Mouse (Mus musculus) embryo, embryonic 11.5 days (tissue): ENCODE results near the gene Qrsl1.
"Not testable (repeated sequence)": the region's sequence is repeated elsewhere in the genome, so short reads cannot be mapped to it uniquely, and the experiment has no call there.

Source experiments
- DNase-seq: peaks from one replicate; pipeline ENCODE4 v3.0.0-alpha.2; 2012; ENCODE audit warnings: low read depth, low spot score

Qrsl1 gene

DNA sequence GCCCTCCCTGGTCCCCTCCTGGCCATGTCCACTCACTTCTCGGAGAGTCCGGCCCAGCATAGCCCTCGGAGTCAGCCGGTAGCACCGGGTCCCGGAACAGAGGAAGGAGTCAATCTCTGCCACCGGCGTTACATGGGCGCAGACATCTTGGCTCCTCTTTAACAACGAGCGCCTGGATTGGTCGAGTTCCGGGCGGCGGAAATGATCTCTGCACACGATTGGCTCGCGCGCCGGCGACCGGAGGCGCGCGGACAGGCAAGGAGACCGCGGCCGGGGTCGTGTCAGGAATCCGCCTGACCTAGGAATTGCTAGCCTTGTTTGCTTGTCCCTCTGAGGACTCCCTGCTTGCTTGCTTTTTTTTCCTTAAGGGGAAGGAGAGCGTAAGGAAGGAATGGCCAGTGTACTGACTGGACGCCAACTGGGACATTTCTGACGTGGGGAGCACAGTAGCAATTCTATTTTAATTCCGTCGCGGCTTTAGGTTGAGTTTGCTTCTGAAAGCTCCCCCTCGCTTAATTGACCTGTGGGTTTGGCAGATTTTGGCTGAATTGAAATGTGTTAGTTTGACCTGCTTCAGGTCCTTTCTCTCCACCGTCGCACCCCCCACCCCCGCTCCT lies at the start of gene Qrsl1, which contains the start of gene Rtn4ip1:
TSS of gene Qrsl1 (minus strand) at position 168 of the 617 bp plus-strand sequence.
TSS of gene Rtn4ip1 (plus strand) at position 230 of the 617 bp plus-strand sequence.
- DNase-seq = peak; percentile 88

DNA sequence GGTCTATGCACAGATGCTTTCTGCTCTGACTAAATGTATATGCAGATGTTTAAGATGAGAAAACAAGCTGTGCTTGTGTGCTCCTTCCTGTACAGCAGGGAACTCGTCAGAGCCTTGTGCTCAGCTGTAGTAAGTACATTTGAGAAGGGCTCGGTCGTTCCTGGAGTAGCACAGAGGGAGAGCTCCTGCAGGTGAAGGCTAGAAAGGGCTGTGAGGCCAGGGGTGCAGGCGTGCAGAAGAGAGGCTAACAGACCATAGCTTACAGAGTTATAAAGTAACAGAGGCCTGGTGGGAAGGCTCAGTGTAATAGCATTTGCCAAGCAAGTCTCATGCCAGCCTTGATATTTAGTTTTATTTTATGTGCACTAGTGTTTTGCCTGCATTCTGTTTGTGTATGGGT lies 43.9 kb upstream of the Qrsl1 start:
- DNase-seq = no peak

DNA sequence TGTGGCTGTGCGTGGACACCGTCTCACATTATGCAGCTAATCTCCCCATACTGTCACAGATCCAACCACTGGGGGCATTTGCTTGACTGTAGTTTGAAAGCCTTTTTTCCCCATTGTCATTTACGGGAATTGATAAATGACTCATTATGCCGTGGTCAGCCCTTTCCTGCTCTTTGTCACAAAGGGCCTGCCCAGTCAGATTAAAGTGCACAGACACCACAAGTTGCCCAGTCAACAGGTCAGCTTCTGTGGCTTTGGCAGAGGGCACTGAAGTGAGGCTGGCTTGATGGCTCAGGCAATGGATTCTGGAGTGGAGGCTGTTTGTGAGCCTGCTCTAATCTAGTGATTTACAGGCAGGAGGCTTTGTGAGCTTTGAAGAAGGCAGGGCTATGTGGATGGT lies 42.2 kb upstream of the Qrsl1 start:
- DNase-seq = no peak

DNA sequence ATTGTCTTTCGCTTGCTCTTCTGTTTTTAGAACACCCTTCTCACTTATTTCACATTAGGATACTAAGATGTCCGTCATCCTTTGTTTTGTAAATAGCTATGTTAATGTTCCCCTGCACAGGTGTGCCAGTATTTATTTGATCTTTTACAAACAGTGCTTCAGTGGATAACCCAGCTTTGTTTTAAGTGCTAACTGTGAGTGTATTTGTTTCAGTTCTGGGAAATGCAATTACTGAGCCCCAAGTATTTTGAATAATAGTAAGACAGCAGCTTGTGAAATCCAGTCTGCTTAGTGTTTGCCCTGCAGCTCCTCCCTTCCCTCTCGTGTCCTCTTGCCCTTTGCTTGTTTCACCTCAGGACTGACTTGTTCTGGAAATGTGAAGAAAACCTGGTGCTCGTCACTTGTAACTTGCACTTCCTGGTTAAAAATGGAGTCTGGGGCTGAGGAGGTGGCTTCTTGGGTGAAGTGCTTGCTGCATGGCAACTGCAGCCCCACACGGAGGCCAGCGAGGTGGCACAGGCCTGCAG lies 37.7 kb upstream of the Qrsl1 start:
- no peak for DNase-seq

DNA sequence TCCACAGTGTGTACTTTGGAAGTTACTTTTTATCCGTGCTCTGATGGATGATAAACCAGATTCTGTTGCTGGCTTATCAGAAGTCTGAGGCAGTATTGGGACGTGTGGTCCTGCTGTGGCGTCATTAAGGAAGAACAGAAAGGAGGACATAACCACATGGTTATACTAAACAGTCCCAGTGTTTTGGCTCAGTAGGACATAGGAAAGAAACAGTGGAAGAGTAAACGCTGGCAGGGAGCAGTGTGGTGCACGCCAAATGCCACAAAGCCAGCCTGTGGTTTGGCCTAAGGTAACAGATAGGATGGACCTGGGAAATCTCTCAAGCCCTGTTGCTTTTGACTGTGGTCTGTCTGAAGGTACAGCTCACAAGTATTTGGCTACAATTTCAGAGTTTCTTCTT lies 27.1 kb upstream of the Qrsl1 start:
- no peak for DNase-seq

DNA sequence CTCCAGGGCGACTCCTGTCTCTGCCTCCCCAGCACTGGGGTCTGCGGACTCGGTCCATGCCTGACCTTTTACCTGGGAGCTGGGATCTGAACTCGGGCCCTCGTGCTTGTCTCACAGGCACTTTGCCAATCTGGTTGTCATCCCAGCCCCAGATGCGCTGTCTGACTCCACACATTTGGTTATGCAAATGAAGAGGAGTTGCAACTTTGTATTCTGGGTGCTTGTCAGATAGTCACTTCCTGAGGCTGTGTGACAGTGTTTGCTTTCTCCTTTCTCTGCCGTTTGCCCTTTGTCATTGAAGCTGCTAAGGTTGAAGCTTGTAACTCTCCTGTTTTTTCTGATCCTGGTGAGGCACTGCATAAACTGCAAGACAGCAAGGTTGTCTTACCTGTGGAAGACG lies 26.2 kb upstream of the Qrsl1 start:
- DNase-seq = no peak

DNA sequence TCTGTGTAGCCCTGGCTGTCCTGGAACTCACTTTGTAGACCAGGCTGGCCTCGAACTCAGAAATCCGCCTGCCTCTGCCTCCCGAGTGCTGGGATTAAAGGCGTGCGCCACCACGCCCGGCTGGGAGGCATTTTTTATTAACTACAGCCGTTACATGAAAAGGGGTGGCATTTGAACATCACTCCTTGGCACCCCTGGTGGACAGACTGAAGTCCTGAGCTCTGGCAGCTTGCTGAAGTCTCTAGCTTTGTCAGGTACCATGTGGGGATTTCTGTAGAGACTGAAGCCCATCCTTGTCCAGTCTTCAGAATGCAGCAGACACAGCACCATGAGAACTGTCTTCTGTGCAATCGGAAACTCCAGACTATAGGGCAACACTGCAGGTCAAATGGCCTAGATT lies 24.2 kb upstream of the Qrsl1 start:
- not testable (repeated sequence) for DNase-seq

DNA sequence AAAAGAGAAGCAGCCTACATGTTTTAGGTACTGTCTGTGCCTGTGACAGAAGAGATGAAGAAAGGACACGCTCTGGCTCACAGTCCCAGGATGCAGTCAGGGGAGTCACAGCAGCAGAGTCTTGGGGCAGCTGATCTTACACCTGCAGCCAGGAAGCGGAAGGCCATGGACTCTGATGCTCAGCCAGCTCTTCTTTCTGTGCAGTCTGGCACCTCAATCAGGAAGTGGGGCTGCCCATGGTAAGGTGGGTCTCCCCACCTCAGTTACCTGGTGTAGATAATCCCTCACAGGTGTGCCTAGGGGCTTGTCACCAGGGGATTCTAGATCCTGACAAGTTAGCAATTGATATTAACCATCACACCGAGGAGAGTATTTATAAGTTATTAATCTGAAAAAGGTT lies 21.6 kb upstream of the Qrsl1 start:
- no peak for DNase-seq

DNA sequence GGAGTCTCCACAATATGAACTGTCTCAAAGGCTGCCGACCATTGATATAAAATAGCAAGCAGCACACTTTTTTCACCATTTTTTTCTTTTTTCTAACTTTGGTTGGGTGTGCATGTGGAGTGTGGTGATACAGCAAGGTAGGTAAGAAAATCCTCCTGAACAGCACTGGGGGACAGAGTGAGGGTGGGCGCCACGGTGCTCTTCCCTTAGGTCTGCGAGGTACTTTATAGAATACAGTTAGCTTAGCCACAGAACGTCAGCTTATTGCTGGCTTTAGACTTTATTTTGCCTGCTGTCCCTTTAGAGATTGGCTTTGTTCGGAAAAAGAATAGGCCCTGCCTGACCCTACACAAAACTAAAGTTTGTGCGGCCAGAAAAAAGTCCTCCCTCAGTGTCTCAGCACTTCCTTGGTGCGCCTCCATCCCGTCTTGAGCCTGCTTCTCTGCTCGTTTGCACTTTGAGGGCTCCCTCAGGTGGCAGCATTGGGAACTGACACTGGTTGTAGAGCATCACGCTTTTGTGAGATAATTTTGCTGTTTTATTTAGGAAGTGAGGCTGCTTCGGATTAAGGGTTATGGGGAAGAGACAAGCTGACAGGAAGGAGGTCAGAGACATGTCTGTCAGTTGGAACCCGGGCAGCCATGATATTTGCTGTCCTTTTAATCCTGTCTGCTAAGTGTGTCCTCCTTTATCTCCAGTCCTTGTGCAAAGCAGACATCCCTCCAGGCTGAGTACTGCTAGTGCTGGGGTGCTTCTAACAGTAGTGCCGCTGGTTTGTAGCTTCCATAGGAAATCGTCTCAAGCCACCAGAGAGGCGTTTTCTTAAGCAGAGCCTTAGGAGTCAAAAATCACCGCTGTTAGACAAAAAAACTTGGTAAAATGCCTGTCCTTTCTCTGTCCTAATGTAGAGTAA lies 17.4 kb upstream of the Qrsl1 start:
- DNase-seq = peak; percentile 71

DNA sequence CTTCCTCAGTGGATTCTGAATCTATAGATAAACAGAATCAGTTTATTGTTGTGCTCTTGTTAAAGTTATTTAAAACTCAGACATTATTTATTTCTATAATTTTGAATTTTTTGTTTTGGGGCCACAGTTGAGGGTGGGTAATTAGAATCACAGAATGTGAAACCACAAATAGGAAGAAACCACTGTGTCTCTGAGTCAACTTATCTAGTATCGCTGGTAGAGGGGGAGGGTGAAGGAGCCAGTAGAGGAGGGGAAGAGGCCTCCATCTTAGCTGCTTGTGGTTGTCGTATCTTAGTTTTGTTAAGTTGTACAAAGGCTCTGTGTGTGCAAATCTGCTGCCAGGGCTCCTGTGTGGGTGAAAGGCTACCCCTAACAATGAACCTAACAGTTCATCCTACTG lies 15.2 kb upstream of the Qrsl1 start:
- no peak for DNase-seq

DNA sequence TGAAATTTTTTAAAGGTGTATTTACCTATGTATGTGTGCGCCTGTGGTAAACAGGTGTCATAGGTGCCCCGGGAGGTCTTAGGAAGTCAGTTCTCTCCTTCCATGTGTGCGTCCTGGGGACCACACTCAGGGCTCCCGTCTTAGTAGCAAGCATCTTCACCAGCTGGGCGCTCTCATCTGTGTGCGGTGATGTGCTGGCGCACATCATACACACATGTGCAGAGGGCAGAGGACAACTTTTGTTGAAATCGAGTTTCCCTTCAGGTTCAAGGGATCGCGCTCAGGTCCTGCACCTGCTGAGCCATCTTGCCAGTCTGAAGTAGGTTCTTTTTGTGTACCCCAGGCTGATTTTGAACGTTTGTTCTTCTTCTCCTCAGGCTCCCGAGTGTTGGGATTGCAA lies 14.6 kb upstream of the Qrsl1 start:
- DNase-seq = no peak

DNA sequence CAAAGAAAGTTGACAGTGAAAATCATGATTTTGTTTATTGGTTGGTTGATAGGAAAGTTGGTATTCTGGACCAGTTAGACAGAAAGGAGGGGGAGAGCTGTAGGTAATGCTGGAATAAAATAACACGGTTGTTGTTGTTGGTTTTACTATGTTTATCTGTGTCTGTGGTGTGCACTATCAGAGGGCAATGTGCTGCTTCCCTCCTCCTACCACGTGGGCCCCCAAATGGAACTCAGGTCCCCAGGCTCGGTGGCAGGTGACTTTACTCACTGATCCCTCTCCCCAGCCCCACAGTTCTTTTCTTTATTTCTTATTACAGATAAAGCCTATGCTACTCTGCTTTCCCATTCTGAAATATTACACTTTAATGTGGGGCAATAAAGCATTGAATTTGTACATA lies 10.7 kb upstream of the Qrsl1 start:
- no peak for DNase-seq

DNA sequence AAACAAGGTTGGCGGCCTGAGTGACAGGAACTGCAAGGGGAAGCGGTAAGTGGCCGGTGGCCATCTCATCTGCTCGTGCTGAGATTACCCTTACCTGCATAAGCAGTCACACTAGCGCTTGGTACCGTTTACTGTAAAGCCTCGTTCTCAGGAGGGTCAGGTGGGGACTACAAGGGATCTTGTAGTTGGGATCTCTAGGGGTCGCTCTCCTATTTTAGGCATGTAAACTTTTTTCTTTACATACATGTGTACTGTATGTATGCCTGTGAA lies 9.3 kb upstream of the Qrsl1 start:
- no peak for DNase-seq

DNA sequence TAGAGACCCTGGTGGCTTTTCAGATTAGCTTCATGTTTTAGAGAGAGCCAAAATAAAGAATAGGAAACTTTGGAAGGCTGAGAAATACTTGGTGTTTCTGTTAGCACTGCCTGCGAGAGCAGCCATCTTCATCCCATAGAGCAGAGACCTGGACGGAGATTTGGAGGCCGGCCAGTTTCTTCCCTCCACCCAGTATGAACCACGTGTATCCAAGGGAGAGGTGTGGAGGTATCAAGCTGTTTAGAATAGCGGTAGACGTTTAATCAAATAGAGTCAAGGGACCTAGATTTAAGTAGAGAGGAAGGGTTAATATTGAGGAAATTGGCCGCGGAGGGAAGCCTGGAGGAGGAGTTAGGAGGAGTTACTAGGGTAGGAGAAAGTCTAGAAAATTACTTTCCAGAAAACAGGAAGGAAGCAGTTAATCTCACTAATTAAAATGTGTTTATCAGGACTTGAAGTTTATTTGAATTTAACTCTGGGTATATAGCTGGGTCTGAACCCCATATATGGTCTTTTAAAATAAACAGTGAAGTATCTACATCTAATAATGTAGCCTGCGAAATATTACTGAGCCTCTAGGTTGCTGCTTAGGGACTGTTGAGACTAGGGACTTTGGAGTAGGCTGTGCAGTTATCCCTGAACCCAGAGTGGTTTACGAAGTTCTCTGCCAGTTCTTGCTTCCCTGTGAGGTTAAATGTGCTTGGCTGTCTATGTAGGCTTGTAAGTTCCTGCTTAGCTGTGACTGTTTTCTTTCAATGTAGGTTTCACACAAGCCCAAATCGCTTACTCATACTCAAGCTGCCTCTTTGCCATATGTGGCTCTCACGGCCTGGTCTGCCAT lies 8.7 kb upstream of the Qrsl1 start:
- no peak for DNase-seq

DNA sequence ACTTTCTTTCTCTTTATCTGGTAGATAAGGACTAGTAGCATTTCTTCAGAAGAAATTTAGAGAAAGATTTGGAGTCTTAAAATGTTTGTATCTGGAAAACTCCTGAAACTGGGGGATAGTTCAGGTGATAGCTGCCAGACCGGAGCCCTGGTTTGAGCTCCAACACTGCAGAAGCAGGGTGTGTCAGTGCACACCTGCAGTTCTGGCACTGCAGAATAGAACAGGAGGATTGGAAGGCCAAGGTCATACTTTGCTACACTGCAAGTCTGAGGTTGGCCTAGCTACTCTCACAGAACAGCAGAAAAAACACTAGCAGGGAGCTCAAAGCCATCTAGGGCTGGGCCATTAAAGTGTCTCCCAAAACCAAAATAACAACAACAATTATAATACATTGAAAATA lies 3.0 kb upstream of the Qrsl1 start:
- no peak for DNase-seq

DNA sequence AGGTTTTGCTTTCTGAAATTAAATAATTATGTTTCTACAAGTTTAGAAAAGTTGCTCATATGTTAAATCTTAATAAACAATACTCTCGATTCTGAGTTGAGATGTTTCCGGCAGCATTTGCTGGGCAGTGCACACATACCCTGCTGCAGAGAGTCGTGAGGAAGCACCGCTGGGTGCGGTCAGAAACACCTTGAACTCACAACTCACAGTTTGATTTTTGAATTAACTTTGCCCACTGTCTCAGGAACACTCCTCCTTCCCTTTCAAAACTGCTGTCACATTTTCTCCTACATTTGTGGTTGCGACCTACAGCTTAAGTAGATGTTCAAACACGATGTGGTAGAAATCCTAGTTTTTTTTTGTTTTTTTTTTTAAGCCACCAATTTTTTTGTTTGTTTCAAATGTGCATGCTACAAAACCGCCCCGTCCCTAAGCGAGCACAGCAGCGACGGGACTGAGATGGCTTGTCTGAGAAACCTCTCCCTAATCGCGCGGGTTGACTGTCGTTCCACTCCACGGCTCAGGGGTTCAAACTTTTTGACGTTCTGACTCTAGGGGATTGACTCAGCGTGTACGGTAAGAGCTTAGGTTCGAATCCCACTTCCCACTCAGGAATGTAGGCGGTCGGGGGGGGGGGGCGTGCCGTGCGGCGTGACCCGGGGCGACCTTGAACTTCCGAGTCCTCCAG lies 518 bp downstream of the Qrsl1 start:
- DNase-seq = no peak

DNA sequence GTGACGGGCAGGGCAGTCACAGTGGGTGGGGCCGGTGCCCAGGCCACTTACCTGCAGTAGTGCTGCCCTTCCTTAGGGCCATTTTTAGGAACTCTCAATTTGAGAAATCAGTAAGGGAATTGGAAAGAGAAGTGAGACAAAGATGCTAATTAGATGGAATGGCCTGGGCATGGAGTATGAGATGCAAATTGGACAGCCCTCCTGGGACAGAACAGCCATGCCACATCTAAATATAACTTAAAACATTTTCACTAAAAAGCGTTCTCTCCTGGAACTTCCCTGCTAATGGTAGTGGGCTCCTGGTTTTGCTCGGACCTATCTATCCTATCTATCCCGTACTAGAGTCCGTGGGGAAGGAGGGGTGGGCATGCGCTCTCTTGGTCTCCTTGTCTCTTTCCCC lies 3.3 kb downstream of the Qrsl1 start:
- DNase-seq = no peak

DNA sequence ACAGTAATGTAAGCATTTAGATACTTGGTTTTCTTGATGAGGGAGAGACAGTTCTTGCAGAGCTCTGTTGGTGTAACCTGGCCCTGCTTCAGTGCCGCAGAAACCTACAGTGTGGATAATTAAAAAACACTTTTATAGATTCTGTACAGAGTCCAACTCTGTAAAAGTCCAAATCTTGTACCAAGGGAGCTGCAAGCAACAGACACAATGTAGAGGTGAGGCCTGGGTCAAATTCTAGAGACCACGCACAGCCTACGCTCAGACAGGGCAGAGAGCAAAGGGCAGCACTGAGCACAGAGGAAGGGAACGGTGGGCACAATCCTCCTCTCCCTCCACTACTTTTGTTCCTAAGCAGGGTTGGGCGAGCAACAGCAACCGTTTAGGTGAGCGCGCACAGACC lies 5.5 kb downstream of the Qrsl1 start:
- no peak for DNase-seq

DNA sequence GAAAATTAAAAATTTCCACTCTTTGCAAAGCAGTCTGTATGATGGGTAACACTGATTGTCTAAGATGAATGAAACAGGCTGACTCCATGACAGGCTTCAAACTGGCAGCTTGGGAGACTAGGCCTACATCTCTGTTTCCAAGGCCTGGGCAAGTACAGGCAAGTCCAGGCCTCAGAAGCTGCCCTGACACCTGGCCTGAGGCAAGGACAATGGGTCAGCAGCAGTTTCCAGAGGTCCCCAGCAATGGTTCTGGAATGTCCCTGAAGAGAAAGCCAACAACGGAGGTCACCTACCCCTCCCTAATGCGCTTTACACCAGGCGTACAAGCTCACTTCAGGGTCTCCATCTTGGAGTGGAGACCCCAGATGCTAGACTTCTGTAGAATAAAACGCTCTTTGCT lies 8.6 kb downstream of the Qrsl1 start:
- DNase-seq = no peak

DNA sequence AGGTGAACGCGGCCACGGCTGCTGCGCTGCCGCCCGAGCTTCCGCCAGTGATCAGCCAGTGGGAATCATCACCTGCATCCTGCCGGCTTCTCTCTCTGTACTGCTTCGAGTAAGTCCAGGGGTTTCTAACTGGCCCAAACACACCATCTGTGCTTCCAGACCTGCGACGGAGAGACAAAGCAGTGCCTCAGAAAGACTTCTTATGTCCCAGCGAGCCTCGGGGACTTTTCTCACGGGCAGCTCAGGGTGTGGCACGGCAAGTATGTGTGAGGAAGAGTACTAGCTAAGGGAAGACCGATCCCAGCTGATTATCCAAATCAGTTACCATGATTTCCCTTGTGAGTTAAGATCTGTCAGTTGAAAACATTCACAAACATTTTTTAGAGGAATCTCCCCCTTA lies 12.6 kb downstream of the Qrsl1 start:
- no peak for DNase-seq

DNA sequence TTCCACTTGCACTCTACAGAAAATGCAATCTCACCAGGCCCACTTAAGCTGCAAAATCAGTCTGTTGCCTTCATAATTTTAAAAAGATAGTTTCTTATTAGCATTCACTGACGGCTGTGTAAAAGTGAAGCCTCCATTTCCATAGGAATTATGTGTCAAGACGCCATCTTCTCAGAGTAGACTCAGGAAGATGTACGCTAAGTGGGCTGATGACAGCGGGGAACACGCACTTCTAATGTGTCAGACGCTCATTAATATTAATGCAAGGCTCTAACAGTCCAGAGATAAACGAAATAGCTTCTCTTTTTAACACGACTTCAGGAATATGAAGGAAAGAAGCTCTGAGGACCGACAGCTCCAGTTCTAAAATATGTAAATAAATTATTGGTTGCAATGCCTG lies 13.9 kb downstream of the Qrsl1 start:
- no peak for DNase-seq

DNA sequence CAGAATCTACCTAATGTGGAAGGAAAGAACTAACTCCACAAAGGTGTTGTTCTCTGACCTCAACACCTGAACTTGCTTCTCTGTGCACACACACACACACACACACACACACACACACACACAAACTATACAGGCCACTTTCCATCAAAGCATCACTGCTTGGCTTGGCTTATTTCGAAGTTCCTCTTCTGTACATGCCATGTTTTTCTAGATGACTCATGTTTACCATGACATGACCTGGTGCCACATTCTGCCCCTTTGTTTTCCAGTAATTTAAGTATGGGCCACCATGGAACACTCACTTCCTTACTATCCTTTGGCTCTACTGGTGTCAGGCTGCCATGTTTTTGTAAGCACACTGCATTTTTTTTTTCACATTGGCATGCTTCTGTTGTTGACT lies 30.1 kb downstream of the Qrsl1 start:
- DNase-seq = no peak
